Mouse (Mus musculus): ENCODE results near the gene Fbxl5. TPM values are rescaled to one million over a fixed set of nuclear protein-coding genes. Genes with fewer than 3 reads are reported as not detected.

The Fbxl5 gene
- polyA plus RNA-seq, 1 experiment from 2014 or later, result 22.3 TPM

DNA sequence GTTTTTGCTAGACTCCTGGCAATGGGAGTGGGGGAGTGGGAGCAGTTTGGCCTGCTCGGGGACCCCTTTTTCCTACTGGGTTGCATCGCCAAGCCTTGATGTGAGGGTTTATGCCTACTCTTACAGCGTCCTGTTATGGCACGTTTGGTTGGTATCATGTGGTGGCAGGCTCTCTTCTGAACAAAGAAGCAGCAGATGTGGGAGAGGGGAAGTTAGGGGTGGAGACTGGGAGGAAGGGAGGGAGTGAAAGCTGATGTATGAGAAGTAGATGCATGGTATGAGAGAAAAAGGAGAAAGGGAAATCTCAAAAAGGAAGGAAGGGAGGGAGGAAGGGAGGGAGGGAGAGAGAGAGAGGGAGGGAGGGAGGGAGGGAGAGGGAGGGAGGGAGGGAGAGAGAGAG is 14.5 kb downstream of the Fbxl5 start:
- ATAC-seq (ENCODE audit: low read depth) (no peak), DNase-seq (no peak)
- no peak overlapping the region for H3K4me2 ChIP-seq
- H3K36me3 ChIP-seq, result no peaks in the 10 kb centered on the region
- no peaks in the 10 kb centered on the region for H3K9me3 ChIP-seq (replicated peaks)
- peaks cover 5% of the 10 kb centered on the region; the same call in 1 of the 2 replicates for H3K27me3 ChIP-seq
- no peaks in the 10 kb centered on the region; the same call in 1 of the 2 replicates for H3K4me1 ChIP-seq (replicated peaks)
- H3K27ac ChIP-seq, result no peak overlapping the region
- no peak overlapping the region for H3K4me3 ChIP-seq (replicated peaks)
- H3K9ac ChIP-seq, result no peak overlapping the region
- WGBS (ENCODE audit: insufficient replicate concordance), result 49% methylated on average over 4 of the region's 4 CpGs

DNA sequence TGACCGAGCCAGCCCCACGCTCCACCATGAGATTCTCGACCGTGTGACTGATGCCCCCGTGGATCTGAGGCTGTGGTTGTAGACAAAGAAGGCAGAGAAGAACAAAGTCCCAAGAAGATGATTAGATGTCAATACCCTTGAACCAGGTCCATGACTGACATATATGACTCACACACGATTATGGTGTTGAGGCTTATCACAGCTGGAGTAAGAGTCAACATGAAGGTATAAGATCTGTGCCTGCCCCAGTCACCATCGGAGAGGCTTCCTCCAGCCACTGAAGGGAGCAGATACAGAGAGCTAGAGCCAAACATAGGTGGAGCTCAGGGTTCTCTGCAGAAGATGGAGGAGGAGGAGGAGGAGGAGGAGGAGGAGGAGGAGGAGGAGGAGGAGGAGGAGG is 15.1 kb downstream of the Fbxl5 start:
- DNase-seq (no peak), ATAC-seq (ENCODE audit: low read depth) (no peak)
- H3K4me3 ChIP-seq (replicated peaks), result no peak overlapping the region
- H3K36me3 ChIP-seq, result no peaks in the 10 kb centered on the region
- peaks cover 5% of the 10 kb centered on the region; the same call in 1 of the 2 replicates for H3K27me3 ChIP-seq
- H3K9me3 ChIP-seq (replicated peaks), result no peaks in the 10 kb centered on the region
- no peak overlapping the region for H3K9ac ChIP-seq
- H3K27ac ChIP-seq, result no peak overlapping the region
- H3K4me1 ChIP-seq (replicated peaks), result no peaks in the 10 kb centered on the region; the same call in 1 of the 2 replicates
- WGBS (ENCODE audit: insufficient replicate concordance), result 71% methylated on average over 7 of the region's 7 CpGs
- no peak overlapping the region for H3K4me2 ChIP-seq

DNA sequence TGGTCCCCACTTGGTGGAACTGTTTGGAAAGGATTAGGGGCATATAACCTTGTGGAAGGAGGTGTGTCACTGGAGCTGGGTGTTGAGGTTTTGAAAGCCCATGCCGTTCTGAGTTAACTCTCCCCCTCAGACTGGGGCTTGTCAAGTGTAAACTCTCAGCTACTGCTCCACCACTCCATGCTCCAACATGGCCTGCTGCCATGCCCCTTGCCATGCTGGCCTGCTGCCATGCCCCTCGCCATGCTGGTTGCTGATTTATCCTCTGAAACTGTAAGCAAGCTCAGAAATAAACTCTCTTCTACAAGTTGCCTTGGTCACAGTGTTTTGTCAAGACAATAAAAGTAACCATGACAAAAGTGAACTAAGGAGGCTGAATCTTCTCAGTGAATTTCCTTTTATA is 16.0 kb downstream of the Fbxl5 start:
- ATAC-seq (ENCODE audit: low read depth), result no peak
- H3K36me3 ChIP-seq, result no peaks in the 10 kb centered on the region
- no peak overlapping the region for H3K4me2 ChIP-seq
- no peaks in the 10 kb centered on the region; the same call in 1 of the 2 replicates for H3K4me1 ChIP-seq (replicated peaks)
- peaks cover 5% of the 10 kb centered on the region; the same call in 1 of the 2 replicates for H3K27me3 ChIP-seq
- no peak overlapping the region for H3K27ac ChIP-seq
- no peak overlapping the region for H3K4me3 ChIP-seq (replicated peaks)
- H3K9me3 ChIP-seq (replicated peaks), result no peaks in the 10 kb centered on the region
- DNase-seq, result no peak
- 53% methylated on average over 2 of the region's 2 CpGs for WGBS (ENCODE audit: insufficient replicate concordance)
- H3K9ac ChIP-seq, result no peak overlapping the region

DNA sequence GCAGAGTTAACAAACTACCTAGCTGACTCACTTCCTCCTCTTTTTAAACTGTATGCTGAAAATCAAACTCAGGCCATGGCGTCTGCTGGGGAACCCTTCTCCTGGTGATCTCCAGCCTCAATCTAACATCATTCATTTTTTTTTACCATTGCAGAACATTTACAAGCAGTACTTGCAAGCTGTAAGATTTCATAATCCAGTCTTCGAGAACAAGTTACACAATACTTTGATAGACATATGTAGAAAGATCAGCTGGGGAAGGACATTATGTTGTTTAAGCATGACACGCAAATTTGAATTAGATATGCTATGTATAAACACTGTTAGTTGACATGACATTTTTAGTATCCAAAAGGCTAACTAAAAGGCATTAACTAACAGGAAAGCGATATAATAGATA is 19.6 kb downstream of the Fbxl5 start:
- no peak for ATAC-seq (ENCODE audit: low read depth)
- no peaks in the 10 kb centered on the region for H3K9me3 ChIP-seq (replicated peaks)
- 68% methylated on average over 4 of the region's 4 CpGs for WGBS (ENCODE audit: insufficient replicate concordance)
- H3K4me2 ChIP-seq, result no peak overlapping the region
- DNase-seq, result no peak
- H3K27ac ChIP-seq, result no peak overlapping the region
- no peak overlapping the region for H3K4me3 ChIP-seq (replicated peaks)
- no peaks in the 10 kb centered on the region for H3K27me3 ChIP-seq
- H3K36me3 ChIP-seq, result no peaks in the 10 kb centered on the region
- no peak overlapping the region for H3K9ac ChIP-seq
- no peaks in the 10 kb centered on the region; the same call in 1 of the 2 replicates for H3K4me1 ChIP-seq (replicated peaks)

DNA sequence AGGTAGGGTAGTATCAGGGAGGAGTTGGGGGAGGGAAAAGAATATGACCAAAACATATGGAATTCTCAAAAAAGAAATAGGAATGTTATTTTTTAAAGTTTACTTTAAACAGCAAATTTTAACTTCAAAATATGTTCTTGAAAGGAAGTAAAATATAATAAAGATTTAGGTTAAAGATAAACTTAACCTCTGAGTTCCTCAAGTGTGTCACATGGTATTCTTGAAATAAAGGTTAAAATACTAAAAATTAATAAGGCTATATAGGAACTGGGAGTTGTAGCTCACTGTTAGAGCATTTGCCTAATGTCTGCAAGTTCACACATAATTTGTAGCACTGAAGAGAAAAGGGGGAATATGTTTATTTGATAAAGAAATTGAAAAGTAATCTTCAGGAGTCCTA is 20.2 kb downstream of the Fbxl5 start:
- no peaks in the 10 kb centered on the region for H3K9me3 ChIP-seq (replicated peaks)

DNA sequence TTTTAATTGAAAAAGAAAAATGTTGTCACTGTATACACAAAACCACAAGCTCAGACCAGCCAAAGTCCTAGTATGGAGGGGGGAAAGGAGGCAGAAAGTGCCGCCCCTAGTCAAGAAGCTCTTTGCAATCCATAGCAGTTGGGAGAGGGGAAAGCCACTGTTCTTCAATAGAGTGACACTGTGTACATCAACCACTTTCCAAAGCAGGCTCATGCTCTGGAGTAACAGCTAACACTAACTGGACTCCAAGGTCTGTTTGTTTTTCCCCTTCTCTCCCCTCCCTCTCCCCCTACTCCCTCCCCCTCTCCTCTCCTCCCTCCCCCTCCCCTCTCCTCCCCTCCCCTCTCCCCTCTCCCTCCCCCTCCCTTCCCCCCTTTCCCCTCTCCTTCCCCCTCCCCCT is 20.7 kb downstream of the Fbxl5 start:
- 38% methylated on average over 1 of the region's 1 CpGs for WGBS (ENCODE audit: insufficient replicate concordance)
- ATAC-seq (ENCODE audit: low read depth), result peak; percentile 61; the same call in 1 of the 2 replicates
- H3K4me1 ChIP-seq (replicated peaks), result no peaks in the 10 kb centered on the region; the same call in 1 of the 2 replicates

More for the DNA sequence above, 20.2 kb downstream of the Fbxl5 start:
- Histone ChIP-seq H3K4me2 (no peak overlapping the region), H3K27ac (no peak overlapping the region), H3K9ac (no peak overlapping the region), H3K36me3 (no peaks in the 10 kb centered on the region), H3K27me3 (no peaks in the 10 kb centered on the region), H3K4me3 (replicated peaks) (no peak overlapping the region), H3K4me1 (replicated peaks) (no peaks in the 10 kb centered on the region; the same call in 1 of the 2 replicates)
- ATAC-seq (ENCODE audit: low read depth), result no peak
- DNase-seq, result no peak

DNA sequence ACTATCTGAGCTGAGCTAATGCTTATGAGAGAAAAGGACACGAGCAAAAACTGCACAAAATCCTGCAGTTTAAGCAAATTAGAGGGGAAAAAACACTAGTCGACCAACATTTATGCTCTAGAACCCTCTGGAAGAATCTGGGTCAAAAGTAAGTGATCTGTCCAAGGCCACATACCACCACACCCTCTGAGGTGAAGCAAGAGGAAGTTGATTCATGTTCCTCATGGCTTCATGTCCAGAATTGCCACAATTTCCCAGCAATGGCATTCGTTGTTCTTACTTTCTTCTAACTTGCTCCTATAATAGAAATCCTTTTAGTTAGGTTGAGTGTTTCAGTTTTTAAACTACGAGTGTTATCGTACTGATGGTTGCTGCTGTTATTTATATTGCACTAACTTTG is 21.9 kb downstream of the Fbxl5 start:
- no peak overlapping the region for H3K9ac ChIP-seq
- no peak for ATAC-seq (ENCODE audit: low read depth)
- H3K27ac ChIP-seq, result no peak overlapping the region
- no peaks in the 10 kb centered on the region for H3K9me3 ChIP-seq (replicated peaks)
- H3K4me2 ChIP-seq, result no peak overlapping the region
- H3K27me3 ChIP-seq, result no peaks in the 10 kb centered on the region
- H3K4me1 ChIP-seq (replicated peaks), result no peaks in the 10 kb centered on the region; the same call in 1 of the 2 replicates
- H3K4me3 ChIP-seq (replicated peaks), result no peak overlapping the region
- DNase-seq, result no peak
- WGBS (ENCODE audit: insufficient replicate concordance), result 50% methylated on average over 5 of the region's 5 CpGs
- H3K36me3 ChIP-seq, result no peaks in the 10 kb centered on the region

More for the DNA sequence above, 20.7 kb downstream of the Fbxl5 start:
- Histone ChIP-seq H3K9me3 (replicated peaks) (no peaks in the 10 kb centered on the region), H3K9ac (no peak overlapping the region), H3K27me3 (no peaks in the 10 kb centered on the region), H3K4me2 (no peak overlapping the region), H3K27ac (peak overlapping the region; percentile 9; the same call in 1 of the 2 replicates), H3K4me3 (replicated peaks) (no peak overlapping the region), H3K36me3 (no peaks in the 10 kb centered on the region)
- DNase-seq, result no peak

DNA sequence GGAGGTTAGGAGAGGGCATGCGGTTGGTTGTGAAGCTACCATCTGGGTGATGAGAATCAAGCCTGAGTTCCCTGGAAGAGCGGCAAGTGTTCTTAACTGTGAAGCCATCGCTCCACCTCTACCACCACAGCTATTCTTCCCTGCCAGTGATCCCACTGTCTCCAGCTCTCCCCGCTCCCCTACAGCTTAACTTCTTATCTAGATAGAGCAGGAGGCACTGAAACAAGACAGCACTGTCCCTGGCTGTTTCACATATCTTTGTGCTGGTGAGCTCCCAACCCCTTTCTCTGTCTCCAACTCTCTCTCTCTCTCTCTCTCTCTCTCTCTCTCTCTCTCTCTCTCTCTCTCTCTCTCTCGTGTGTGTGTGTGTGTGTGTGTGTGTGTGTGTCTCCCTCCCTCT is 29.1 kb downstream of the Fbxl5 start:
- H3K27ac ChIP-seq, result no peak overlapping the region
- H3K4me2 ChIP-seq, result no peak overlapping the region
- no peaks in the 10 kb centered on the region for H3K9me3 ChIP-seq (replicated peaks)
- 46% methylated on average over 5 of the region's 5 CpGs for WGBS (ENCODE audit: insufficient replicate concordance)
- no peaks in the 10 kb centered on the region for H3K27me3 ChIP-seq
- H3K4me1 ChIP-seq (replicated peaks), result peaks cover 12% of the 10 kb centered on the region; the same call in 1 of the 2 replicates
- DNase-seq (peak; percentile 5), ATAC-seq (ENCODE audit: low read depth) (peak; percentile 79)
- no peak overlapping the region for H3K4me3 ChIP-seq (replicated peaks)
- H3K9ac ChIP-seq, result no peak overlapping the region
- no peaks in the 10 kb centered on the region for H3K36me3 ChIP-seq

DNA sequence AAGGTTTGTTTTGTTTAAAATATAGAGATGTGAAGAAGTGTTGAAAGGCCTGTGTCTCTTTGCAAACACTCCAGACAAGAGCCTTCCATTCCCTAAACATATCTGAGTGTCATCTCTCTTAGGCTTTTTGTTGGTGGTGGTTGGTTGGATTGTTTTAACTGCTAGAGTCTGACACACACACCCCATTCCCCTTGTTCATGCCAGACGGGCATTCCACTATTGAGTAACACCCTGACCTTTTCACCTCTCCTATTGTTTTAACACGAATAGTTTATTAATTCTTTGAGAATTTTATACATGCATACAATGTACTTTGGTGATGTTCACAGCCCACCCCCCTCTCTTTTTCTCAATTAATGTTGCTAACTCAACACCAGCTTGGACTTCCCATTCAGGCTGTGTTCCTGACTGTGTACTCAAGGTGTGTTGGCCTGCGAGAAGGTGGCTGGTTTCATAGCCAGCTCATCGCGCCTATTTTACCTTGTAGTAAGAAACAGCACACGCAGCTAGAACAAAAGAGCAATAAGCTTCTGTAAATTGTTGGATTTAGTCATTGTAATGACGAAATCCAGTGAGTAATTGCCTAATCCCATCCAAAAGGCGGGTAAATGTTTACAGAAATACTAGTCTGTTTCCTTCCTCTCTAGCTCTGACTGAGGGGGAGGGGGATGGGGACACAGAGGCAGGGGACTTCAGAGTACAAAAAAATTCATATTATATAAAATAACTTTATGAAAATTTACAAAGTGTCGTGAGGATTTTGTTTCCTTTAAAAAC is 33.3 kb downstream of the Fbxl5 start:
- ATAC-seq (ENCODE audit: low read depth) (no peak), DNase-seq (no peak)
- Histone ChIP-seq H3K9ac (no peak overlapping the region), H3K36me3 (no peaks in the 10 kb centered on the region), H3K9me3 (replicated peaks) (no peaks in the 10 kb centered on the region), H3K27ac (no peak overlapping the region), H3K27me3 (no peaks in the 10 kb centered on the region), H3K4me1 (replicated peaks) (peaks cover 12% of the 10 kb centered on the region; the same call in 1 of the 2 replicates), H3K4me3 (replicated peaks) (no peak overlapping the region), H3K4me2 (no peak overlapping the region)
- WGBS (ENCODE audit: insufficient replicate concordance), result 58% methylated on average over 9 of the region's 9 CpGs

DNA sequence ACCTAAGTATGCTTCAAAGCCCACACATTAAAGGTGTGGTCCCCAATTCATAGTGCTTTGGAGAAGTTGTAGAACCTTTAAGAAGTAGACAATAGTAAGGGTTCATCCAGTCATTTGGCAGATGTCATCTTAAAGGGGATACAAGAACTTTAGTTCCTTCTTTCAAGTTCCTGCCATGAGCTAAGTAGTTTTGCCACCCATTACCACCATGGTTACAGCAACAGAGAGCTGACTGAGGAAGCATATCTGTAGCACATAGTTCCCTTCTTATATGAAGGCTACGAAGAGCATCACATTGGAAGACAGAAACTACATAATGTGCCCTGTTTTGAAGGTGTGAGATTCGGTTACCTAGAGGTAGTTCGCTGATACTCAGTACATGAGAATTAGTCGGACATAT is 34.8 kb downstream of the Fbxl5 start:
- no peak for ATAC-seq (ENCODE audit: low read depth)
- no peak for DNase-seq
- H3K4me1 ChIP-seq (replicated peaks), result peaks cover 16% of the 10 kb centered on the region
- H3K9ac ChIP-seq, result no peak overlapping the region
- no peak overlapping the region for H3K4me2 ChIP-seq
- H3K4me3 ChIP-seq (replicated peaks), result no peak overlapping the region
- no peaks in the 10 kb centered on the region for H3K27me3 ChIP-seq
- no peaks in the 10 kb centered on the region for H3K36me3 ChIP-seq
- H3K27ac ChIP-seq, result no peak overlapping the region
- no peaks in the 10 kb centered on the region for H3K9me3 ChIP-seq (replicated peaks)
- WGBS (ENCODE audit: insufficient replicate concordance), result 71% methylated on average over 4 of the region's 4 CpGs

DNA sequence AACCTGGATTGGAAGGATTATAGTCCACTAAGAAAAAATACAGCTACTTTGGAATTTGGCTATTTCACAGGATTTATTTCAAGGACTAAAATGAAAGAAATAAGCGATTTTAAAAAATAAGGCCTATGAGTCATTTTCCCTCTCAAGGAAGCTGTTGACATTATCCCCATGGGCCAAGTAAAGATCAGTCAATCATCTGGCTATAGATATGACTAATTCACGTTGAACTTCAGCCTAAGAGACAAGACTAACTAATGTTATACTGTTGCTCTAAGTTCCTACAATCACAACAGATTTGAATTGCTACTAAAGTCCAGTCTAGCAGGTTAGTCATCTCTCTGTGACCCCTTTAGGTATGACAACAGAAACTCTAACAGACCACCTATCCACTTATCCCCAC is 37.4 kb downstream of the Fbxl5 start:
- Histone ChIP-seq H3K27me3 (no peaks in the 10 kb centered on the region), H3K4me1 (replicated peaks) (peaks cover 34% of the 10 kb centered on the region), H3K36me3 (no peaks in the 10 kb centered on the region), H3K9me3 (replicated peaks) (no peaks in the 10 kb centered on the region), H3K4me3 (replicated peaks) (no peak overlapping the region), H3K27ac (no peak overlapping the region), H3K4me2 (no peak overlapping the region), H3K9ac (no peak overlapping the region)
- 60% methylated on average over 2 of the region's 2 CpGs for WGBS (ENCODE audit: insufficient replicate concordance)
- no peak for DNase-seq
- no peak for ATAC-seq (ENCODE audit: low read depth)
